Mouse (Mus musculus) bone marrow, adult 2 months (tissue): ENCODE results near the gene Erg28. TPM values are rescaled to one million over a fixed set of nuclear protein-coding genes. Genes with fewer than 3 reads are reported as not detected.

Experiments used
- H3K27ac ChIP-seq: fragments of 200-500 bp; 2 replicates; pipeline ENCODE4 v1.5.1; 2012; ENCODE audit warnings: low read depth, mild to moderate bottlenecking, control low read depth, inconsistent platforms, low read length; ENCODE audit not compliant: control insufficient read depth, poor library complexity, insufficient read depth
- H3K4me1 ChIP-seq: fragments of 200-500 bp; 2 replicates; pipeline ENCODE4 v1.6.1; 2011; ENCODE audit warnings: low read length; ENCODE audit not compliant: control insufficient read depth, insufficient read depth
- H3K4me3 ChIP-seq: fragments of 200-500 bp; replicated peaks from 2 replicates; pipeline ENCODE3; 2011; ENCODE audit warnings: mild to moderate bottlenecking, low read depth, low read length, control low read depth; ENCODE audit not compliant: control insufficient read depth
- CTCF ChIP-seq: fragments of 200-500 bp; IDR thresholded peaks from 2 replicates; pipeline ENCODE4 v1.5.1; 2011; ENCODE audit warnings: low read length, control low read depth; ENCODE audit not compliant: control insufficient read depth, insufficient read depth
- POLR2A ChIP-seq: fragments of 200-500 bp; IDR thresholded peaks from 2 replicates; pipeline ENCODE4 v1.6.1; 2011; ENCODE audit warnings: low read depth, mild to moderate bottlenecking, control low read depth, low read length, borderline replicate concordance; ENCODE audit not compliant: control insufficient read depth
- WGBS: fragments of 180-500 bp; shearing (Covaris S2); methylation state at CpG from one replicate; pipeline ENCODE4 v1.1.7; 2018; 5-methylcytosine and 5-hydroxymethylcytosine counted together
- polyA plus RNA-seq: library from polyadenylated mRNA; stranded (reverse); fragments of >200 nt; gene quantifications from 2 replicates; pipeline ENCODE4 v1.2.4, GENCODE M21; 2011; ENCODE audit warnings: low replicate concordance; ENCODE audit not compliant: missing spikeins, insufficient read depth, insufficient read length

The Erg28 gene
- 34.8 and 36.2 TPM in 2 replicates for polyA plus RNA-seq

- Histone ChIP-seq H3K4me3 (peak within 1 kb of the TSS; percentile 99), H3K4me1 (no peaks in the 10 kb centered on the region; the same call in 1 of the 2 replicates), H3K27ac (peak within 1 kb of the TSS; percentile 98)
- peak; percentile 62; the same call in 1 of the 2 replicates for TF ChIP-seq POLR2A
- peak; percentile 2; the same call in 1 of the 2 replicates for TF ChIP-seq CTCF
- under 1% methylated on average over 67 of the region's 67 CpGs for WGBS
Observed at GRCm38 (mm10) chr12:85824438-85825264, at the start of gene Erg28, which contains the start of gene Ttll5. Gene Erg28 (minus strand): TSS chr12:85824550. Gene Ttll5 (plus strand): TSS chr12:85824659.

GRCm38 (mm10) chr12:85869423-85869822, 45.1 kb upstream of the Erg28 start:
- Histone ChIP-seq H3K4me3 (no peak overlapping the region), H3K27ac (no peak overlapping the region), H3K4me1 (no peaks in the 10 kb centered on the region)
- WGBS: 87% methylated on average over 6 of the region's 6 CpGs
- TF ChIP-seq CTCF (no peak), POLR2A (no peak)

GRCm38 (mm10) chr12:85867125-85867524, 42.8 kb upstream of the Erg28 start:
- Histone ChIP-seq H3K4me1 (no peaks in the 10 kb centered on the region), H3K27ac (no peak overlapping the region), H3K4me3 (no peak overlapping the region)
- no peak for TF ChIP-seq POLR2A
- no peak for TF ChIP-seq CTCF

- H3K27ac ChIP-seq: no peak overlapping the region
- WGBS: 82% methylated on average over 4 of the region's 4 CpGs
- H3K4me1 ChIP-seq: no peaks in the 10 kb centered on the region
- H3K4me3 ChIP-seq: no peak overlapping the region
- TF ChIP-seq POLR2A: no peak
- TF ChIP-seq CTCF: no peak
Observed at GRCm38 (mm10) chr12:85866624-85867023, 42.3 kb upstream of the Erg28 start.

GRCm38 (mm10) chr12:85865526-85865925, 41.2 kb upstream of the Erg28 start:
- WGBS: 89% methylated on average over 3 of the region's 3 CpGs

GRCm38 (mm10) chr12:85862514-85862913, 38.2 kb upstream of the Erg28 start:
- H3K27ac ChIP-seq: no peak overlapping the region
- no peak overlapping the region for H3K4me3 ChIP-seq
- TF ChIP-seq POLR2A (no peak), CTCF (no peak)
- no peaks in the 10 kb centered on the region for H3K4me1 ChIP-seq
- 73% methylated on average over 2 of the region's 2 CpGs for WGBS

More at GRCm38 (mm10) chr12:85865526-85865925, 41.2 kb upstream of the Erg28 start:
- Histone ChIP-seq H3K4me1 (no peaks in the 10 kb centered on the region), H3K4me3 (no peak overlapping the region), H3K27ac (no peak overlapping the region)
- TF ChIP-seq CTCF (no peak), POLR2A (no peak)

GRCm38 (mm10) chr12:85859511-85860189, 35.3 kb upstream of the Erg28 start:
- H3K4me1 ChIP-seq: no peaks in the 10 kb centered on the region
- TF ChIP-seq POLR2A (no peak), CTCF (no peak)
- H3K4me3 ChIP-seq: no peak overlapping the region
- WGBS: 82% methylated on average over 3 of the region's 3 CpGs
- no peak overlapping the region for H3K27ac ChIP-seq

- H3K4me3 ChIP-seq: no peak overlapping the region
- WGBS: 94% methylated on average over 3 of the region's 3 CpGs
Observed at GRCm38 (mm10) chr12:85859111-85859510, 34.8 kb upstream of the Erg28 start.

More at GRCm38 (mm10) chr12:85859111-85859510, 34.8 kb upstream of the Erg28 start:
- Histone ChIP-seq H3K4me1 (no peaks in the 10 kb centered on the region), H3K27ac (no peak overlapping the region)
- TF ChIP-seq CTCF: no peak
- TF ChIP-seq POLR2A: no peak
